Mouse (Mus musculus): ENCODE results near the gene Numbl.

DNA sequence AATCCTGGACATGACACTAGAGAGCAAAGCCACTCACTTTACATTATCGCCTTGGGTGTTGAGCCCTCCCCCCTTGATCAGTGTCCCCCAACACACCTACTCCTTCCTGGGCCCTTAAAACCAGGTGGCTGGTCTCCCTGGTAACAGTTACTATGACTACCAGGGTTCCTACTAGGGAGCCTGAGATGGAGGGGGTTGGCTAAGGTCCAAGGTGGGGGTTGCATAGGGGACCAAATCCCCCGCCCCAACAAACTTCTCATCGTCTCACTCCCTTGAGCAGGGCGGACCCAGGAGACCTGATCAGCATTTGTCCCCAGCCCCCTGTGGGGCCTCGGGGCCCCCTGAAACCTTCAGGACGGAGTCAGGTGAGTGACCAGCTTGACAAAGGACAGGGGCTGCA lies 3.7 kb downstream of the Numbl start:
- TF ChIP-seq CTCF (conservative IDR thresholded peaks at IDR 0.05; ENCODE audit: insufficient read depth, insufficient read length, low read depth, low read length) = no peak
- no peak for TF ChIP-seq POLR2A (IDR thresholded peaks at IDR 0.05; ENCODE audit: low read depth, low read length)
